Mouse (Mus musculus): ENCODE measurements around the gene Tgm3. TPM values are rescaled to one million over a fixed set of nuclear protein-coding genes. Genes with fewer than 3 reads are reported as not detected.

Gene Tgm3
- total and polyA plus RNA-seq, 2 experiments: 0.17 TPM; not detected in 1

- Histone ChIP-seq H3K4me1 (ENCODE audit: control insufficient read depth, insufficient read depth, low read length) (no peaks in the 10 kb centered on the region), H3K36me3 (ENCODE audit: control insufficient read depth, insufficient read depth, low read length) (no peaks in the 10 kb centered on the region), H3K9ac (ENCODE audit: low read depth, low read length) (no peak overlapping the region), H3K4me3 (ENCODE audit: insufficient read depth, low read depth, low read length) (no peak overlapping the region), H3K27me3 (ENCODE audit: control insufficient read depth, insufficient read depth, low read length) (no peaks in the 10 kb centered on the region), H3K79me2 (ENCODE audit: control insufficient read depth, insufficient read depth, low read length) (no peaks in the 10 kb centered on the region), H3K27ac (replicated peaks; ENCODE audit: insufficient read depth, low read depth, low read length) (no peak overlapping the region)
- WGBS: 75% methylated on average over 6 of the region's 6 CpGs
- no peak for DNase-seq (ENCODE audit: extremely low read depth, low read depth, low spot score)
- no peak for TF ChIP-seq POLR2A (IDR thresholded peaks at IDR 0.05; ENCODE audit: extremely low read depth, insufficient read depth, low read length)
- TF ChIP-seq CTCF (IDR thresholded peaks at IDR 0.05; ENCODE audit: low read depth, low read length): no peak
These were observed 28.2 kb downstream of the Tgm3 start for GRCm38 (mm10) chr2:130040190-130040886.

DNA sequence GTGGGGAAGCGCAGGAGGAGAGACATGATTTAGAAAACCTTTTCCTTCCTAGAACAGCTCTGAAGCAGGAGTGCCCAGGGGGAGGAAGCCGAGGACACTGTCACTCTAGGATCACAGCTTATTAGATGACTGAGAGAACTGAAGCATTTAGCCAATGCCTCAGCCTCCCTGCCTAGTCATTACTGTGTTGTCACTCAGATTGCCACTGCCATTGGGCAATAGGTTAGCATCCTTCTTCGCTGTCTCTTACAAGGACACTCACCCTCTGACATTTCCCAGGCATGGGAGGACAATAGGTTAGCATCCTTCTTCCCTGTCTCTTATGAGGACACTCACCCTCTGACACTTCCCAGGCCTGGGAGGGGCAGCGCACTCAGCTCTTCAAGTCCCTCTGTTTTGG, 31.7 kb downstream of the Tgm3 start:
- Histone ChIP-seq H3K36me3 (ENCODE audit: control insufficient read depth, insufficient read depth, low read length) (no peaks in the 10 kb centered on the region), H3K4me1 (ENCODE audit: control insufficient read depth, insufficient read depth, low read length) (no peaks in the 10 kb centered on the region), H3K27ac (replicated peaks; ENCODE audit: insufficient read depth, low read depth, low read length) (no peak overlapping the region), H3K79me2 (ENCODE audit: control insufficient read depth, insufficient read depth, low read length) (no peaks in the 10 kb centered on the region), H3K9ac (ENCODE audit: low read depth, low read length) (no peak overlapping the region), H3K27me3 (ENCODE audit: control insufficient read depth, insufficient read depth, low read length) (no peaks in the 10 kb centered on the region), H3K4me3 (ENCODE audit: insufficient read depth, low read depth, low read length) (no peak overlapping the region)
- whole genome bisulfite sequencing: 89% methylated on average over 4 of the region's 4 CpGs
- no peak for DNase-seq (ENCODE audit: extremely low read depth, low read depth, low spot score)
- TF ChIP-seq POLR2A (IDR thresholded peaks at IDR 0.05; ENCODE audit: extremely low read depth, insufficient read depth, low read length): no peak
- TF ChIP-seq CTCF (IDR thresholded peaks at IDR 0.05; ENCODE audit: low read depth, low read length): no peak

GRCm38 (mm10) chr2:130047923-130048440, 35.8 kb downstream of the Tgm3 start:
- no peaks in the 10 kb centered on the region for H3K36me3 ChIP-seq (ENCODE audit: control insufficient read depth, insufficient read depth, low read length)
- WGBS: 77% methylated on average over 13 of the region's 13 CpGs
- no peaks in the 10 kb centered on the region for H3K79me2 ChIP-seq (ENCODE audit: control insufficient read depth, insufficient read depth, low read length)
- H3K27ac ChIP-seq (replicated peaks; ENCODE audit: insufficient read depth, low read depth, low read length): no peak overlapping the region
- no peak overlapping the region for H3K9ac ChIP-seq (ENCODE audit: low read depth, low read length)
- no peaks in the 10 kb centered on the region for H3K4me1 ChIP-seq (ENCODE audit: control insufficient read depth, insufficient read depth, low read length)
- H3K4me3 ChIP-seq (ENCODE audit: insufficient read depth, low read depth, low read length): no peak overlapping the region
- no peaks in the 10 kb centered on the region for H3K27me3 ChIP-seq (ENCODE audit: control insufficient read depth, insufficient read depth, low read length)
- TF ChIP-seq CTCF (IDR thresholded peaks at IDR 0.05; ENCODE audit: low read depth, low read length) (no peak), POLR2A (IDR thresholded peaks at IDR 0.05; ENCODE audit: extremely low read depth, insufficient read depth, low read length) (no peak)
- DNase-seq (ENCODE audit: extremely low read depth, low read depth, low spot score): no peak

GRCm38 (mm10) chr2:130048792-130049191, 36.6 kb downstream of the Tgm3 start:
- Histone ChIP-seq H3K36me3 (ENCODE audit: control insufficient read depth, insufficient read depth, low read length) (no peaks in the 10 kb centered on the region), H3K79me2 (ENCODE audit: control insufficient read depth, insufficient read depth, low read length) (no peaks in the 10 kb centered on the region), H3K4me1 (ENCODE audit: control insufficient read depth, insufficient read depth, low read length) (no peaks in the 10 kb centered on the region), H3K9ac (ENCODE audit: low read depth, low read length) (no peak overlapping the region), H3K27me3 (ENCODE audit: control insufficient read depth, insufficient read depth, low read length) (no peaks in the 10 kb centered on the region), H3K4me3 (ENCODE audit: insufficient read depth, low read depth, low read length) (no peak overlapping the region), H3K27ac (replicated peaks; ENCODE audit: insufficient read depth, low read depth, low read length) (no peak overlapping the region)
- no peak for DNase-seq (ENCODE audit: extremely low read depth, low read depth, low spot score)
- TF ChIP-seq POLR2A (IDR thresholded peaks at IDR 0.05; ENCODE audit: extremely low read depth, insufficient read depth, low read length): no peak
- TF ChIP-seq CTCF (IDR thresholded peaks at IDR 0.05; ENCODE audit: low read depth, low read length): no peak
- 86% methylated on average over 6 of the region's 6 CpGs for WGBS

- Histone ChIP-seq H3K4me3 (ENCODE audit: insufficient read depth, low read depth, low read length) (no peak overlapping the region), H3K4me1 (ENCODE audit: control insufficient read depth, insufficient read depth, low read length) (no peaks in the 10 kb centered on the region), H3K27ac (replicated peaks; ENCODE audit: insufficient read depth, low read depth, low read length) (no peak overlapping the region), H3K36me3 (ENCODE audit: control insufficient read depth, insufficient read depth, low read length) (no peaks in the 10 kb centered on the region), H3K27me3 (ENCODE audit: control insufficient read depth, insufficient read depth, low read length) (no peaks in the 10 kb centered on the region), H3K79me2 (ENCODE audit: control insufficient read depth, insufficient read depth, low read length) (no peaks in the 10 kb centered on the region), H3K9ac (ENCODE audit: low read depth, low read length) (no peak overlapping the region)
- WGBS: 53% methylated on average over 1 of the region's 1 CpGs
- TF ChIP-seq CTCF (IDR thresholded peaks at IDR 0.05; ENCODE audit: low read depth, low read length) (peak; percentile 49), POLR2A (IDR thresholded peaks at IDR 0.05; ENCODE audit: extremely low read depth, insufficient read depth, low read length) (no peak)
- peak; percentile 43 for DNase-seq (ENCODE audit: extremely low read depth, low read depth, low spot score)
These were observed 46.0 kb downstream of the Tgm3 start for GRCm38 (mm10) chr2:130058149-130058548.

DNA sequence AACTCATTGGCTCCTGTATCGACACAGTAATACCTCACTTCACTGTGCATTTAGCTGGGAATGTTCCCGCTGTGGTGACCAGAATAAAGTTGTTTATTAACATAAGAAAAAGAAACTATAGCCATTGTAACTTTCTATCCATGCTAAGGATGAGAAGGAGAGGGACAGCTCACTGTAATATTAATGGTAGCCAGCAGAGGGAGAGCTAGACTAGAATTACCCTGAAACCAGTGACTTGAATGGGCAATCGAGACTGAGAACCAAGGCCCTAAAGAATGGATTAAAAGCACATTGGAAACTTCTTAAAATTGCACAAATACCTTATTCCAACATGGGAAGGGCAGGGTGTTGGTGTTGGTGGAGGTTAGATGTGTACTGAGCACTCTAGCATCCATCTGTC, 56.1 kb downstream of the Tgm3 start:
- Histone ChIP-seq H3K27ac (replicated peaks; ENCODE audit: insufficient read depth, low read depth, low read length) (no peak overlapping the region), H3K9ac (ENCODE audit: low read depth, low read length) (no peak overlapping the region), H3K36me3 (ENCODE audit: control insufficient read depth, insufficient read depth, low read length) (no peaks in the 10 kb centered on the region), H3K4me3 (ENCODE audit: insufficient read depth, low read depth, low read length) (no peak overlapping the region), H3K27me3 (ENCODE audit: control insufficient read depth, insufficient read depth, low read length) (no peaks in the 10 kb centered on the region), H3K79me2 (ENCODE audit: control insufficient read depth, insufficient read depth, low read length) (no peaks in the 10 kb centered on the region), H3K4me1 (ENCODE audit: control insufficient read depth, insufficient read depth, low read length) (no peaks in the 10 kb centered on the region)
- WGBS: 20% methylated on average over 3 of the region's 3 CpGs
- 0 out of 2 replicates have a peak, but pooled peaks have one; percentile 26 for TF ChIP-seq CTCF (IDR thresholded peaks at IDR 0.05; ENCODE audit: low read depth, low read length)
- TF ChIP-seq POLR2A (IDR thresholded peaks at IDR 0.05; ENCODE audit: extremely low read depth, insufficient read depth, low read length): no peak
- peak; percentile 20 for DNase-seq (ENCODE audit: extremely low read depth, low read depth, low spot score)

All from liver, adult 2 months (tissue).